Mouse (Mus musculus) limb, embryonic 14.5 days (tissue): ENCODE results near the gene Ckap2l. TPM values are rescaled to one million over a fixed set of nuclear protein-coding genes. Genes with fewer than 3 reads are reported as not detected.

ENCODE experiments used
- ATAC-seq: fragments of 200-750 bp; cut with Nextera tagmentation; 2 replicates; pipeline ENCODE4 v1.8.0; 2017; ENCODE audit warnings: low read depth, moderate number of reproducible peaks, moderate TSS enrichment; ENCODE audit not compliant: low FRiP score
- DNase-seq: peaks from one replicate; pipeline ENCODE4 v3.0.0-alpha.2; 2015; ENCODE audit warnings: low spot score
- H3K27ac ChIP-seq: fragments of 300-500 bp; sonication (generic); replicated peaks from 2 replicates; pipeline ENCODE4 v1.5.1; 2014; ENCODE audit warnings: low read depth, mild to moderate bottlenecking, low read length, moderate library complexity, mixed read lengths
- H3K27me3 ChIP-seq: fragments of 300-500 bp; sonication (generic); 2 replicates; pipeline ENCODE4 v1.6.1; 2014; ENCODE audit warnings: low read length, mixed read lengths; ENCODE audit not compliant: control insufficient read depth, insufficient read depth
- H3K36me3 ChIP-seq: fragments of 300-500 bp; sonication (generic); 2 replicates; pipeline ENCODE4 v1.6.1; 2014; ENCODE audit warnings: mild to moderate bottlenecking, low read length, moderate library complexity, mixed read lengths; ENCODE audit not compliant: control insufficient read depth, insufficient read depth
- H3K4me1 ChIP-seq: fragments of 300-500 bp; sonication (generic); 2 replicates; pipeline ENCODE4 v1.6.1; 2014; ENCODE audit warnings: antibody characterized with exemption, low read length, mixed read lengths; ENCODE audit not compliant: control insufficient read depth, insufficient read depth
- H3K4me2 ChIP-seq: fragments of 300-500 bp; sonication (generic); replicated peaks from 2 replicates; pipeline ENCODE4 v1.6.1; 2014; ENCODE audit warnings: low read depth, mild to moderate bottlenecking, low read length, moderate library complexity; ENCODE audit not compliant: severe bottlenecking
- H3K4me3 ChIP-seq: fragments of 300-500 bp; sonication (generic); replicated peaks from 2 replicates; pipeline ENCODE4 v1.5.1; 2014; ENCODE audit warnings: low read length
- H3K9ac ChIP-seq: fragments of 300-500 bp; sonication (generic); 2 replicates; pipeline ENCODE4 v1.6.1; 2014; ENCODE audit warnings: mild to moderate bottlenecking, low read depth, low read length, moderate library complexity; ENCODE audit not compliant: severe bottlenecking
- H3K9me3 ChIP-seq: fragments of 300-500 bp; sonication (generic); 2 replicates; pipeline ENCODE4 v1.6.1; 2016; ENCODE audit warnings: low read length; ENCODE audit not compliant: control insufficient read depth
- POLR2A ChIP-seq: fragments of 200-500 bp; IDR thresholded peaks from 2 replicates; pipeline ENCODE4 v1.8.0; 2012; ENCODE audit warnings: inconsistent platforms, mild to moderate bottlenecking, moderate library complexity, borderline replicate concordance; ENCODE audit not compliant: insufficient read depth, insufficient read length; ENCODE audit errors: extremely low read depth
- WGBS: fragments of 180-500 bp; shearing (Covaris S2); extraction: QIAGEN DNeasy Blood & Tissue Kit; methylation state at CpG from one replicate; pipeline ENCODE4 v1.1.7; 2014; 5-methylcytosine and 5-hydroxymethylcytosine counted together
- polyA plus RNA-seq, 2 experiments: library from polyadenylated mRNA; depleted of rRNA in 1 of 2; stranded (reverse) in 1 of 2; unstranded in 1 of 2; fragments of >200 nt; fragmentation: Nextera tagmentation in 1 of 2; extraction: Ambion mirVana in 1 of 2; gene quantifications; 2 replicates each; pipeline versions ENCODE4 v1.2.1 to v1.2.3; 2012 to 2014

The Ckap2l gene
- polyA plus RNA-seq, 2 experiments = 18.1 to 49.8 TPM

DNA sequence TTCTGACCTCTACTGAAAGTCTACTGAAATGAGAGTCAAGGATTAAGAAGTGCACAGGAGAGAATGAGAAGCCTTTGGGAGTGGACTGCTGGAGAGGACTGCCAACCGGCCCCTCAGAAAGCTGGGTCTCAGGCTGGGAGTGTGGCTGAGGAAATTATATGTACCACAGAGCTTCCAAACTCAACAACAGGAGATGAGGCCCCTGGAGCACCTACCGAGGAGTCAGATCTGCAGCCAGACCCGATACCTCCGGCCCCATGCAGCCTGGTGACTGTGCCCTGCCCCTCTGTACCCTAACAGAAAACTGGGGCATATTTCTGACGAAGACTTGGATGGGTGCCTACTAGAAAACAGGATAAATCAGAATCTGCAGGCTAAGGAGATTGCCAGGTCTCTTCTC lies 23.2 kb downstream of the Ckap2l start:
- Histone ChIP-seq H3K9ac (no peak overlapping the region), H3K9me3 (no peaks in the 10 kb centered on the region), H3K4me2 (no peak overlapping the region), H3K4me3 (no peak overlapping the region), H3K4me1 (no peaks in the 10 kb centered on the region), H3K27ac (no peak overlapping the region), H3K27me3 (no peaks in the 10 kb centered on the region), H3K36me3 (peaks cover 76% of the 10 kb centered on the region)
- DNase-seq = no peak
- ATAC-seq = no peak
- 90% methylated on average over 5 of the region's 5 CpGs for WGBS
- no peak for TF ChIP-seq POLR2A

DNA sequence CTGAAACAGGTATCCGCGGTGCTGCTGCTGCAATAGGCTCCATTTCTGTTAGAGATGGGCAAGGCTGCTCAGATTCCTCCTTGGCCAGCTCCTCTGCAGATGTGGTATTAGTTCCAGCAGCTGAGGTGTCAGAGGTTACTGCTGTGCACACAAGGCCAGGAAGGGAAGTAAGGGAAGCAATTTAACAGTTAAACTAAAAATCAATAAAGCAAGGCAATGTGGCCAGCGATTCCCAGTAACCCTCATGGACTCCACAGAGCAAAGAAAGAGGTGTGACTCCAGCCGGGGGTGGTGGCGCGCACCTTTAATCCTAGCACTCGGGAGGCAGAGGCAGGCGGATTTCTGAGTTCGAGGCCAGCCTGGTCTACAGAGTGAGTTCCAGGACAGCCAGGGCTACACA lies 26.4 kb downstream of the Ckap2l start:
- ATAC-seq = no peak
- WGBS = 87% methylated on average over 9 of the region's 9 CpGs

DNA sequence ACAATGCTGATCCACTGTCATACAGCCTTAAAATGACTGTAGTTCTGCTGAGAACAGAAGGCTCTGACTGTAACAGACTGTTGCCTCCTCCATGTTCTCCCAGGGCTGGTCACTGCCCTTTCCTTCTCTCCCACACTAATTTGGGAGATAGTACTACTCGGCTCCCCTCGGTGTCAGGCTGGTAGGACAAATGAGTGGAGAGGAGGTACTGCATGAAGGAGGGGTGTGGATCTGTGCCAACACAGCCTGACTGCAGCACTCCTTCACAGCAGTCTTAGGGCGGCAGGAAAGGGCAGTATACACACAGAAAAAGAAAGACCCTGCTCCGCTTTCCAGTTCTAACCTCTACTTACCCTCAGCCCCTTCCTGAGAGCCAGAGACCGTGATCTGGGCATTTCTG lies 27.0 kb downstream of the Ckap2l start:
- no peak for TF ChIP-seq POLR2A
- 93% methylated on average over 5 of the region's 5 CpGs for WGBS
- Histone ChIP-seq H3K9me3 (0 out of 2 replicates have a peak, but pooled peaks cover 4% of the 10 kb centered on the region), H3K27ac (no peak overlapping the region), H3K9ac (no peak overlapping the region), H3K4me1 (no peaks in the 10 kb centered on the region), H3K27me3 (no peaks in the 10 kb centered on the region), H3K4me3 (no peak overlapping the region), H3K4me2 (no peak overlapping the region), H3K36me3 (peaks cover 75% of the 10 kb centered on the region)
- ATAC-seq (no peak), DNase-seq (no peak)

More for the DNA sequence above, 26.4 kb downstream of the Ckap2l start:
- Histone ChIP-seq H3K9ac (no peak overlapping the region), H3K4me1 (no peaks in the 10 kb centered on the region), H3K4me3 (no peak overlapping the region), H3K27ac (no peak overlapping the region), H3K27me3 (no peaks in the 10 kb centered on the region), H3K36me3 (peaks cover 80% of the 10 kb centered on the region), H3K4me2 (no peak overlapping the region), H3K9me3 (0 out of 2 replicates have a peak, but pooled peaks cover 4% of the 10 kb centered on the region)
- DNase-seq = no peak
- no peak for TF ChIP-seq POLR2A

DNA sequence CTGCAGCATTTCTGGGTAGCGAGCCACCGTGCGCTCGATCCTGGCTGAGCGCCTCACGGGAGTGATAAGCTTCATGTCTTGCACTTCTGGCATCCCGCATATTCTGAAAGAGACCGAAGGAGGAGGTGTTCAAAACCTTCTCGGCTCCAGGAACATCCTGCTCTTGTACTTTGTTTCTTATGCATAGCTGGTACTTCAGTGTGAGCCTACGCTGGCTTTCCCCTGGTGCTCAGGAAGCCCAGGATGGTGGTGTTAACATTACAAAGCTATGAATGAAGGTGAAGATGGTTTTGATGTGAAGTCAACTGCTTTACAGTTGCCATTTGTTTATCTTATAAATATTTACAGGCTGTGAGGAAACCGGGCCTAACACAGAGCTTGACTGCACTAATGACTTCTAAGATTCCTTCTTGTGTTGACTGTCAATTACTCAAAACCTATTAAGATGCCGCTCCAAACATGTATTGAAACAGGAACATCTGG lies 27.8 kb downstream of the Ckap2l start:
- no peaks in the 10 kb centered on the region for H3K4me1 ChIP-seq
- no peak overlapping the region for H3K9ac ChIP-seq
- WGBS = 93% methylated on average over 12 of the region's 12 CpGs
- DNase-seq (no peak), ATAC-seq (no peak)
- H3K4me2 ChIP-seq = no peak overlapping the region
- H3K27ac ChIP-seq = no peak overlapping the region
- no peaks in the 10 kb centered on the region for H3K27me3 ChIP-seq
- no peak for TF ChIP-seq POLR2A
- no peak overlapping the region for H3K4me3 ChIP-seq
- H3K9me3 ChIP-seq = 0 out of 2 replicates have a peak, but pooled peaks cover 4% of the 10 kb centered on the region
- peaks cover 68% of the 10 kb centered on the region for H3K36me3 ChIP-seq

DNA sequence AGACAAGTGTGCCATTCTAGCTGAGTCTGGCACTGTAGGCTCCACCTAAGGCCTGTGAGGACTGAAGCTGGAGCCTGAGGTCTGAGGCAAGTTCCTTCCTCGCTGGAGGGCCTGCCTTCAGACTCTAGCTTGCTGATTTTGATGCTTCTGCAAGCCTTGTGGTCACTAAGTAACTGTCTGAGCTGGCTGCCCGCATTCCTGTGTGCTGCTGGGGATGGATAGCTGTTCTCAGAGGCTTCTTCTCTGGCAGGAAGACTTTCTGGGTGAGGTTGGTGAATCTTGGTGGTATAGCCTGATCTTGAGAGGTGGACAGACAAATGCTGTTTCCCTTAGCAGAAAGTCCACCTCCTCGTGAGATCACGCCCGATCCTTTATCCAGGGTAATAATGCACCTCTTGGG lies 29.3 kb downstream of the Ckap2l start:
- no peak for ATAC-seq
- TF ChIP-seq POLR2A = no peak
- 97% methylated on average over 5 of the region's 5 CpGs for WGBS
- H3K4me1 ChIP-seq = no peaks in the 10 kb centered on the region
- no peaks in the 10 kb centered on the region for H3K27me3 ChIP-seq
- 0 out of 2 replicates have a peak, but pooled peaks cover 4% of the 10 kb centered on the region for H3K9me3 ChIP-seq
- no peak overlapping the region for H3K4me3 ChIP-seq
- peaks cover 54% of the 10 kb centered on the region for H3K36me3 ChIP-seq
- H3K27ac ChIP-seq = no peak overlapping the region
- no peak for DNase-seq
- H3K4me2 ChIP-seq = no peak overlapping the region
- no peak overlapping the region for H3K9ac ChIP-seq

DNA sequence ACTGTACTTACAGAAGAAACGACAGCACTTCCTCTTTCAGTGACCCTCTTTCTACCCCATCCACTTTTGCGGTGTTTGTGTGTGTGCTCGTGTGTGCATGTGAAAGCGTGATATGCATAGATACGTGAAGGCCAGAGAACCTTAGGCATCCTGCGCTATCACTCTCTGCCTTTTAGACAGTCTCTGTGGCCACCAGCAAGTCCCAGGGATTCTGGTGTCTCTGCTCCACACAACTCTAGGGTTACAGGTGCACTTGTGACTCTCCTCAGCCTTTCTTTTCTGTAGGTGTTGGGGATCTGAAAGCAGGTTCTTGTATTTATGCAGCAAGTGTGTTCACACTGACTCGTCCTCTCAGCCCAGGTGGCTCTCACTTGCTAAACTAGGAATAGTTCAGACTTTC lies 31.7 kb downstream of the Ckap2l start:
- WGBS = 95% methylated on average over 7 of the region's 7 CpGs
- no peak for ATAC-seq
- no peaks in the 10 kb centered on the region for H3K4me1 ChIP-seq
- no peak for DNase-seq
- no peak overlapping the region for H3K4me2 ChIP-seq
- H3K9ac ChIP-seq = no peak overlapping the region
- no peak overlapping the region for H3K27ac ChIP-seq
- H3K36me3 ChIP-seq = peaks cover 35% of the 10 kb centered on the region
- 0 out of 2 replicates have a peak, but pooled peaks cover 4% of the 10 kb centered on the region for H3K9me3 ChIP-seq
- no peaks in the 10 kb centered on the region for H3K27me3 ChIP-seq
- no peak for TF ChIP-seq POLR2A
- H3K4me3 ChIP-seq = no peak overlapping the region
